Mouse (Mus musculus) erythroid progenitor cell, adult 5-6 weeks (primary cell): ENCODE data around the gene Lta. TPM values are rescaled to one million over a fixed set of nuclear protein-coding genes. Genes with fewer than 3 reads are reported as not detected.

ENCODE experiments used
- ATAC-seq: replicated peaks from 2 replicates; pipeline ENCODE4 v1.8.0; 2016; ENCODE audit warnings: moderate number of reproducible peaks, mild to moderate bottlenecking, moderate TSS enrichment, inconsistent platforms; ENCODE audit not compliant: poor library complexity, low FRiP score, severe bottlenecking
- total RNA-seq, 2 experiments: library from RNA; stranded (forward) in 1 of 2; stranded (reverse) in 1 of 2; fragments of 150-400 nt in 1 of 2; fragments of 186-747, 209-891 nt in 1 of 2; gene quantifications; 2 replicates each; pipeline versions ENCODE4 v1.2.3 to v1.2.4; 2015 to 2017; ENCODE audit warnings: low replicate concordance in 2 of 2

Lta gene
- total RNA-seq, 2 experiments from 2014 or later, result not detected

DNA sequence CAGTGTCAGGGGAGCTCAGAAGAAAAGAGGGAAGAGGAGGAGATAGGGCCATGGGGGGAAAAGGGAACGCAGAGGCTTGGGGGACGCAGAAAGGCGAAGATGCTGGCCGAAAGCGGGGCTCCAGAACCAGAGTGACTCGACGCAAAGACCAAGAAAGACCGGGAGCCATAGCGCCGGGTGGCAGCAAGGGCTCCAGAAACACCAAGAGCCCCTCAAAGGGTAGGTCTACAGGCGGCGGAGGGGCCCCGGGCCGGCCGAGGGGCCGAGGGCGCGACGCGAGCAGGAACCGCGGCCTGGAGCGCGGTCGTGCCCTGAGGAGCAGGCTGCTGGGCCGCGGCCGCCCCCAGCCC is 41.0 kb downstream of the Lta start:
- no peak for ATAC-seq

DNA sequence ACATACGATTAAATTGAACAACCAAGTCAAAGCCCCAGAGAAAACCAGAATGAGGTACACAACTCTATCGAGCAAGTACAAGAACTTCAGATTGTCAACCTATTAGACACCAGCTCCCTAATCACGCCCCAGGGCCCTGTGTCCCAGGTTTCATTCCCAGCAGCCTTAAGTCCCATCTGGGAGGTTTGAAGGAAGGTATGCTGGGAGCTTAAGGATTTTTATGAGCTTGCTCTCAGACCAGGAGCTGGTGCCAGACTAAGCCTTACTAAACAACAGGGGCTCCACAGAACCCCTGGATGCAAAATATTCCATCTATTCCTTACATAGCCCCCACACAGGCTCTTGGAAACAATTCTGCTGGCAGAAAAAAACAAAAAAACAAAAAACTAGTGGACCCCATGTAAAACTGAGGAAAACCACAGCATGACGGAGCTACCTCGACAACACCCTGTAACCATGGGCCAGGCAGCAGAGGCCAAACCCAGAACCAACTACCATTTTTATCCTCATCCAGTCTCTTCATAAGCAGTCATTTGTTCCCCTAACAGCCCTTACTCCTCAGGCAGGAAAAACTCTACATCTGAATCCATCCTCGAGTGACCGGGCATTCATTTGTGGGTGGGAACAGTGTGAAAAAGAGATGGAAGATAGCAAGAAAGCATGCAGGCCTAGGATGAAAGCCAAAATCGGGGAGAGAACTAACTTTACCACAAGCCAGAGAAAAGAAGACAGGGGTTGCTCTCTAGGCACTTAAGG is 41.6 kb downstream of the Lta start:
- no peak for ATAC-seq

GRCm38 (mm10) chr17:35162730-35163129 is 42.4 kb downstream of the Lta start:
- ATAC-seq, result no peak

DNA sequence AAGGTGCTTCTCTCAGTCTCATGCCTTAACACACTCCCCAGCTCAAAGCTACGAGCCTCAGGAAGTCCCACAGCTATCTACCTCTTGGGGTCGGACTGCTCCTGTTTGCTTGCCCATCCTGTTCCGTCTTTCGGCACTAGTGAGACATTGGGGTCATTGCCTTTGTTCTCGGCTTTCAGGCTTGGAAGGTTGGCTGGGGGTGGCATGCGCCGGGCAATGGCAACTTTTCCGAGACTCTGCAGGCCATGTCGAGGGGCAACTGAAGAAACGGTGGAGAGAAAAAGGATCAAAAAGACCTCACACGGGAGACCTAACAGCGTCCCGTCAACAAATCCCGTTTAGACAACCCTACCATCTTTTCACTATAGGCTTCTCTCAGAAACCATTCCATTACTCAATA is 43.0 kb downstream of the Lta start:
- ATAC-seq, result no peak

GRCm38 (mm10) chr17:35161421-35161820 is 43.7 kb downstream of the Lta start:
- ATAC-seq, result no peak

GRCm38 (mm10) chr17:35159638-35160037 is 45.5 kb downstream of the Lta start:
- no peak for ATAC-seq

- no peak for ATAC-seq
These were observed 46.1 kb downstream of the Lta start for GRCm38 (mm10) chr17:35158850-35159593.

DNA sequence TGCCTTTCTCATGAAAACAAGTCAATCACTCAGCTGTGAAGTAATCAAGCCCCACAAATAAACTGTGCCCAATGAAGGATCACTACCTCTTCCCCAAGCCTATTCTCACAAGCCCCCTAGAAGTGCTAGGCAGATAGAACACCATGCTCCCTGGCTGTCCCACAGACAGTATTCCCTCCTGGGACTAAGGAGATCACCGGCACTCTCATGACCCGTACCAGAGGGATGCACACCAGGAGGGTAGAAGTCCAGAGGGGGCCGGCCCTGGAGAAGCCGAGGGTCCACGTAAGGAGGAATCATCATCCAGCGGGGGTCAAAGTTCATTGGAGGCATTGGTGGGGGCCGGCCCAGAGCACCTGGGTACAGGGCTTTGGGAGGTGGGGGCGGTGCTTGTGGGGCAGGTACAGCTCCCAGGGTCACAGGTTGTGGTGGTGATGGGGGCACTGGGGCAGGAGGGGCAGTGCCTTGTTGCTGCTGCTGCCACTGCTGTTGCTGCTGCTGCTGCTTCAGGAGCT is 47.4 kb downstream of the Lta start:
- no peak for ATAC-seq

DNA sequence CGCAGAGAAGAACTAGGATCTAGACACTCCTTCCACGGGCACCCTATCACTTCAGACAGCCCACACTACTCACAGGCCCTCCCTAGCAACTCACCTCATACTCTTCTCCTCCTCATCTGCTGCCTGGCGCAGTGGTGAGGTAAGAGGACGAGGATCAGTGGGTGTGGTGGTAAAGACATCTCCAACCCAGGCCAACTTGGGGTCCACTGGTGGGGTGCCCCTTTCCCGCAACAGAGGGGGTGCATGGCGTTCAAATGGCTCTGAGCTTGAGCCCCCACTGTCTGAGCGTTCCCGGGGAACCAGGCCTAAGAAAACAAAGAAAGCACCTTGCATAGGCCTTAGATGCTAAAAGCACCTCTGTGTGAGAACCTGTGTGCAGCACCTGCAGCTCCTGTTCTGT is 47.9 kb downstream of the Lta start:
- no peak for ATAC-seq

DNA sequence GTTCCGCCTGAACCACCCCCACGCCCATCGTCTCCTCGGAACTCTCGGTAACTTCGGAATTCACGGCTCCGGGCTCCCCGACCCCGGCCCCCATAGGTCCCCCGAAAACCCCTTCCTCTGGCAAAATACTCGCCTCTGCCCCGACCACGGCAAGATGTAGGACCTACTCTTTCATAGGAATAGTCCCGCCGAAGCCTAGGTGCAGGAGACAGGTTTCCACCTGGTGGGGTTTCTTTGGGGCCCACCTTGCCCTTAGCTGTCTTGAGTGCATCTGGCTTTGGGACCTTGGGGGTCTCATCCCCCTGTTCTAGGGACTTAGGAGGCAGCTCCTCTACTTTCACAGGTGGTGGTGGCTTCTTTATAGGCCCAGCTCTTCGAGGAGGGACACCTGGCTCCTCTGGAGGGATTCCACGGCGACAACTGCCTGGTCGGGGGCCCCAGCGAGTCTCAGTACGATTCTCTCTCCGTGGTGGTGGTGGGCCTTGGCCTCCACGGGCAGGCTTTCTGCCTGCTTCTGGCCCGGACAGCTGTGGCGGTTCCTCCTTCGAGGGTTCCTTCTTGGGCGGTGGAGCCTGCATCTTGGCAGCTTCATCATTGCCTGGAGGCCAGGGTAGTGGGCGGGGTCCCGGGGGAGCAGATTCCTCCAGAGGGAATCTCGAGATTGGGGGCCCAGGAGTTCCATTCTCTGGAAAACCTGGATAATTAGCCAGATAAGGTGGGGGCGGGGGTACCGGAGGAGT is 48.5 kb downstream of the Lta start:
- ATAC-seq, result no peak

DNA sequence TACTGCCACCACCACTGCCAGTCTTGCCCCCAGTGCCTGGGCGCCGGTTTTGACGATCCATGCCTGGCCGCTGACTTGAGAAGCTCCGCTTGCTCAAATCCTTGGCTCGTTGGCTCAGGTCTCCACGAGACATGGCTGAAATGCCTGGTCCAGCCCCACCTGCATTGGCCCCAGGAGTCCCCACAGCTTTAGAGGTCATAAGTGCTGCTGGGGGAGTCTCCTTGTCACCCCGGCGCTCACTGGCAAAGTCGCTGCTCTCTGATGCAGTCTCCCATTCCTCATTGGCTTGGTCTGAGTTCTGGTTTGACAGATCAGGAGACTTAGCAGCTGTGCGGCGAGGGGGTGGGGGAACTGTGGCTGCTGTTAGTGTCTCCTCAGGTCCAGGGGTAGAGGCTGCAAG is 49.7 kb downstream of the Lta start:
- ATAC-seq, result no peak

DNA sequence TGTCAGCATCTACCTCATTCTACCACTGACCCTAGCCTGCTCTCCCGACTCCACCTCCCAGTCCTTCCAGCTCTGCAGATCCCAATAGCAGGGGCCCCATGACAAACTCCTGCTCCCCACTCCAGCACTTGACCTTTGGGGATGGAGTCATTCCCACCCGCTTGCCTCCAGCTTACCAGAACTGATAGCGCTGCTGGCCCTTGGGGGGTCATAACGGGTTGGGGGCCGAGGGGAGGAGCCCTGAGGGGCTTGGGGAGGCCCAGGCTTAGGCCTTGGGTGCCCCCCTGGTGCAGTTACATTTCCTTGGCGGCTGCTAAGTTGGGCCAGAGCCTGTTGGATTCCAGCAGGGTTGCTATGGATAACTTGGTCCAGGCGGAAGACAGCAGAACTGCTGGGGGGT is 50.5 kb downstream of the Lta start:
- ATAC-seq, result no peak

- no peak for ATAC-seq
These were observed 51.2 kb downstream of the Lta start for GRCm38 (mm10) chr17:35153931-35154330.

Other genes with a start within 250 kb of the Lta start
Only the 30 nearest of the 39 such genes appear.
- gene Sapcd1, start 177.3 kb downstream of the Lta start, total RNA-seq (2015; ENCODE audit: low replicate concordance), result 1.7 and 10.8 TPM in 2 replicates
- 1.4 TPM in 1 of 2 replicates, not detected in the other for gene Sapcd1, start 177.3 kb downstream of the Lta start, total RNA-seq (2017; ENCODE audit: low replicate concordance)
- 36.9 and 39.6 TPM in 2 replicates for gene Msh5, start 158.6 kb downstream of the Lta start, total RNA-seq (2015; ENCODE audit: low replicate concordance)
- 27.3 and 50.9 TPM in 2 replicates for gene Msh5, start 158.6 kb downstream of the Lta start, total RNA-seq (2017; ENCODE audit: low replicate concordance)
- gene Clic1, start 155.4 kb downstream of the Lta start, total RNA-seq (2015; ENCODE audit: low replicate concordance), result 91.0 and 110 TPM in 2 replicates
- 68.3 and 95.5 TPM in 2 replicates for gene Clic1, start 155.4 kb downstream of the Lta start, total RNA-seq (2017; ENCODE audit: low replicate concordance)
- gene Ddah2, start 146.3 kb downstream of the Lta start, total RNA-seq (2015; ENCODE audit: low replicate concordance), result 2.1 TPM in 1 of 2 replicates, not detected in the other
- gene Ddah2, start 146.3 kb downstream of the Lta start, total RNA-seq (2017; ENCODE audit: low replicate concordance), result 1.5 and 5.6 TPM in 2 replicates
- gene Ly6g6c, start 140.0 kb downstream of the Lta start, total RNA-seq (2015; ENCODE audit: low replicate concordance), result not detected in 2 replicates
- not detected in 2 replicates for gene Ly6g6c, start 140.0 kb downstream of the Lta start, total RNA-seq (2017; ENCODE audit: low replicate concordance)
- gene Mpig6b, start 139.2 kb downstream of the Lta start, total RNA-seq (2015; ENCODE audit: low replicate concordance), result 1.1 TPM in 1 of 2 replicates, not detected in the other
- gene Mpig6b, start 139.2 kb downstream of the Lta start, total RNA-seq (2017; ENCODE audit: low replicate concordance), result not detected in 2 replicates
- not detected in 2 replicates for gene Ly6g6e, start 128.4 kb downstream of the Lta start, total RNA-seq (2015; ENCODE audit: low replicate concordance)
- gene Ly6g6e, start 128.4 kb downstream of the Lta start, total RNA-seq (2017; ENCODE audit: low replicate concordance), result not detected in 2 replicates
- not detected in 2 replicates for gene Ly6g6d, start 127.3 kb downstream of the Lta start, total RNA-seq (2015; ENCODE audit: low replicate concordance)
- not detected in 2 replicates for gene Ly6g6d, start 127.3 kb downstream of the Lta start, total RNA-seq (2017; ENCODE audit: low replicate concordance)
- gene Ly6g6f, start 119.7 kb downstream of the Lta start, total RNA-seq (2015; ENCODE audit: low replicate concordance), result 3.8 TPM in 1 of 2 replicates, not detected in the other
- not detected in 2 replicates for gene Ly6g6f, start 119.7 kb downstream of the Lta start, total RNA-seq (2017; ENCODE audit: low replicate concordance)
- gene Abhd16a, start 116.1 kb downstream of the Lta start, total RNA-seq (2015; ENCODE audit: low replicate concordance), result 98.5 and 106 TPM in 2 replicates
- gene Abhd16a, start 116.1 kb downstream of the Lta start, total RNA-seq (2017; ENCODE audit: low replicate concordance), result 84.5 and 97.3 TPM in 2 replicates
- not detected in 2 replicates for gene Ly6g5c, start 97.1 kb downstream of the Lta start, total RNA-seq (2015; ENCODE audit: low replicate concordance)
- not detected in 2 replicates for gene Ly6g5c, start 97.1 kb downstream of the Lta start, total RNA-seq (2017; ENCODE audit: low replicate concordance)
- 2.2 and 8.8 TPM in 2 replicates for gene Ly6g5b, start 89.9 kb downstream of the Lta start, total RNA-seq (2015; ENCODE audit: low replicate concordance)
- not detected in 2 replicates for gene Ly6g5b, start 89.9 kb downstream of the Lta start, total RNA-seq (2017; ENCODE audit: low replicate concordance)
- 15.9 and 33.9 TPM in 2 replicates for gene Gpank1, start 83.9 kb downstream of the Lta start, total RNA-seq (2015; ENCODE audit: low replicate concordance)
- 28.9 and 49.4 TPM in 2 replicates for gene Gpank1, start 83.9 kb downstream of the Lta start, total RNA-seq (2017; ENCODE audit: low replicate concordance)
- gene Csnk2b, start 83.3 kb downstream of the Lta start, total RNA-seq (2015; ENCODE audit: low replicate concordance), result 231 and 261 TPM in 2 replicates
- gene Csnk2b, start 83.3 kb downstream of the Lta start, total RNA-seq (2017; ENCODE audit: low replicate concordance), result 118 and 134 TPM in 2 replicates
- gene D17H6S53E, start 79.0 kb downstream of the Lta start, total RNA-seq (2015; ENCODE audit: low replicate concordance), result not detected in 2 replicates
- gene D17H6S53E, start 79.0 kb downstream of the Lta start, total RNA-seq (2017; ENCODE audit: low replicate concordance), result 1.7 and 1.8 TPM in 2 replicates
- gene Apom, start 73.3 kb downstream of the Lta start, total RNA-seq (2015; ENCODE audit: low replicate concordance), result not detected in 2 replicates
- not detected in 2 replicates for gene Apom, start 73.3 kb downstream of the Lta start, total RNA-seq (2017; ENCODE audit: low replicate concordance)
- gene Bag6, start 70.2 kb downstream of the Lta start, total RNA-seq (2015; ENCODE audit: low replicate concordance), result 70.6 and 96.0 TPM in 2 replicates
- 54.5 and 81.8 TPM in 2 replicates for gene Bag6, start 70.2 kb downstream of the Lta start, total RNA-seq (2017; ENCODE audit: low replicate concordance)
- 227 and 234 TPM in 2 replicates for gene Prrc2a, start 40.5 kb downstream of the Lta start, total RNA-seq (2015; ENCODE audit: low replicate concordance)
- 42.0 and 64.3 TPM in 2 replicates for gene Prrc2a, start 40.5 kb downstream of the Lta start, total RNA-seq (2017; ENCODE audit: low replicate concordance)
- gene Aif1, start 29.3 kb downstream of the Lta start, total RNA-seq (2015; ENCODE audit: low replicate concordance), result 14.1 and 28.1 TPM in 2 replicates
- gene Aif1, start 29.3 kb downstream of the Lta start, total RNA-seq (2017; ENCODE audit: low replicate concordance), result 3.3 and 32.3 TPM in 2 replicates
- 34.2 and 66.2 TPM in 2 replicates for gene Lst1, start 16.9 kb downstream of the Lta start, total RNA-seq (2015; ENCODE audit: low replicate concordance)
- gene Lst1, start 16.9 kb downstream of the Lta start, total RNA-seq (2017; ENCODE audit: low replicate concordance), result 48.4 and 53.5 TPM in 2 replicates
- 1.8 and 8.0 TPM in 2 replicates for gene Ltb, start 10.9 kb downstream of the Lta start, total RNA-seq (2015; ENCODE audit: low replicate concordance)
- gene Ltb, start 10.9 kb downstream of the Lta start, total RNA-seq (2017; ENCODE audit: low replicate concordance), result 0.30 and 10.0 TPM in 2 replicates
- 9.6 and 12.6 TPM in 2 replicates for gene Tnf, start 3.3 kb downstream of the Lta start, total RNA-seq (2015; ENCODE audit: low replicate concordance)
- 0.90 and 3.2 TPM in 2 replicates for gene Tnf, start 3.3 kb downstream of the Lta start, total RNA-seq (2017; ENCODE audit: low replicate concordance)
- gene Gm16181, start 15.5 kb upstream of the Lta start, total RNA-seq (2015; ENCODE audit: low replicate concordance), result not detected in 2 replicates
- not detected in 2 replicates for gene Gm16181, start 15.5 kb upstream of the Lta start, total RNA-seq (2017; ENCODE audit: low replicate concordance)
- 6.1 TPM in 1 of 2 replicates, not detected in the other for gene Atp6v1g2, start 28.3 kb upstream of the Lta start, total RNA-seq (2015; ENCODE audit: low replicate concordance)
- gene Atp6v1g2, start 28.3 kb upstream of the Lta start, total RNA-seq (2017; ENCODE audit: low replicate concordance), result not detected in 2 replicates
- gene Nfkbil1, start 30.4 kb upstream of the Lta start, total RNA-seq (2015; ENCODE audit: low replicate concordance), result 0.84 and 1.1 TPM in 2 replicates
- 3.0 TPM in 1 of 2 replicates, not detected in the other for gene Nfkbil1, start 30.4 kb upstream of the Lta start, total RNA-seq (2017; ENCODE audit: low replicate concordance)
- 169 and 179 TPM in 2 replicates for gene Ddx39b, start 36.4 kb upstream of the Lta start, total RNA-seq (2015; ENCODE audit: low replicate concordance)
- gene Ddx39b, start 36.4 kb upstream of the Lta start, total RNA-seq (2017; ENCODE audit: low replicate concordance), result 80.1 and 99.9 TPM in 2 replicates
- 147 and 160 TPM in 2 replicates for gene H2-D1, start 57.4 kb upstream of the Lta start, total RNA-seq (2015; ENCODE audit: low replicate concordance)
- gene H2-D1, start 57.4 kb upstream of the Lta start, total RNA-seq (2017; ENCODE audit: low replicate concordance), result 213 and 250 TPM in 2 replicates
- gene H2-Q1, start 115.1 kb upstream of the Lta start, total RNA-seq (2015; ENCODE audit: low replicate concordance), result not detected in 2 replicates
- gene H2-Q1, start 115.1 kb upstream of the Lta start, total RNA-seq (2017; ENCODE audit: low replicate concordance), result not detected in 2 replicates
- not detected in 2 replicates for gene H2-Q2, start 136.9 kb upstream of the Lta start, total RNA-seq (2015; ENCODE audit: low replicate concordance)
- gene H2-Q2, start 136.9 kb upstream of the Lta start, total RNA-seq (2017; ENCODE audit: low replicate concordance), result not detected in 2 replicates
- gene H2-Q4, start 174.3 kb upstream of the Lta start, total RNA-seq (2015; ENCODE audit: low replicate concordance), result 20.2 and 22.6 TPM in 2 replicates
- 24.5 and 26.8 TPM in 2 replicates for gene H2-Q4, start 174.3 kb upstream of the Lta start, total RNA-seq (2017; ENCODE audit: low replicate concordance)